Mouse (Mus musculus) skeletal muscle tissue, adult 2 months (tissue): ENCODE data around the gene Nf1.

ENCODE experiments used
- DNase-seq: peaks from one replicate; pipeline ENCODE4 v3.0.0-alpha.2; 2012; ENCODE audit warnings: low read depth, low spot score

Nf1 gene

DNA sequence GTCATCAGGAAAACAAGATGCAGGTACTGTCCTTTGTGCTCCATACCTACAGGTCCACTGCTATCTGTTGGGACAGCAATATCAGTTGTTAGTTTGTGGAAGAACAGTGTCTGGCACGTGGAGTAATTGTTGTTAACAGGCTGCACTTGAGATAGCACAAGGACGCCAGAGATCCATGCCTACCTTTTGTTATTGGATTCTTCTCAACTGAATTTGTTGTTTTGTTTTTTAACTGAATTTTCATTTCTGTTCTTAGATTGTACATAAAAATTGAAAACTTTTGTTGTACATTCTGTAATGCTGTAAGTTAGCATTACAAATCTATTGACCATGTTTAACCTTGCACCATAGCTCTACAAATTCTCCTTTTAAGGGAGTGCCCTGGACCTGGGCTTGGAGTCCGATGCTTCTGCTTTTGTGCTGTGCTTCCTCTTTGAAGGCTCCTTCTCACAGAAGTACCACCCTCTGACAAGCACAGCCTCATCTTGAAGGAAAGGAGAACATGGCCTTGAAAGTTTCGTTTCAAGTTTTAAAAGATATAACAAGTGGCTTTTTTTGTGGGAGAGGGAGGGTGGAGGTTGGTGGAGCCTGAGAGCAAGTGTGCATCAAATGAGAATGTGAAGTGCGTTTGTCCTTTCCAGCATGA is 188.4 kb downstream of the Nf1 start:
- peak; percentile 54 for DNase-seq

DNA sequence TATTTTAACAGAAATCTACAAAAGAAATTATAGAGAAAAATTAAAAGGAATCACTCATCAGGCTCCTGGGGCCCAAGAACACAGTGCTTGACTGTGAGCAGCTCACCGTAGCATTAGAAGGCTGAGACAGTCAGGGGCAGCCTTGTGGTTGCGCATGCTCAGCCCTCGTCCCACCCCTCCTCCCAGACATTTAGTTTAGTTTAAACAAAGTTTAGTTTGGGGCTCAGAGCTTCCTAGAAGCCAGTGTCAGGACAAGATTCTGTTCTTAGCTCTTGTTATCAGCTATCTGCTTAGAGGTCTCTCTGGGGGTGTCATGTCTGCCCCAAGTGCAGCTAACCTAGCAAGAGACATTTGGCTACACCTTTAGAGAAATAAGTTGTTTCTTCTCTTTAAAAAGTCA is 189.1 kb downstream of the Nf1 start:
- no peak for DNase-seq

GRCm38 (mm10) chr11:79529226-79529625 is 189.7 kb downstream of the Nf1 start:
- DNase-seq: no peak

GRCm38 (mm10) chr11:79529736-79530135 is 190.2 kb downstream of the Nf1 start:
- DNase-seq: peak; percentile 18

- DNase-seq: peak; percentile 63
Measured at GRCm38 (mm10) chr11:79530333-79530761, 190.9 kb downstream of the Nf1 start, which contains the start of the genes Evi2 and Evi2a. Gene Evi2 (minus strand): TSS chr11:79530589. Gene Evi2a (minus strand): TSS chr11:79530609.

DNA sequence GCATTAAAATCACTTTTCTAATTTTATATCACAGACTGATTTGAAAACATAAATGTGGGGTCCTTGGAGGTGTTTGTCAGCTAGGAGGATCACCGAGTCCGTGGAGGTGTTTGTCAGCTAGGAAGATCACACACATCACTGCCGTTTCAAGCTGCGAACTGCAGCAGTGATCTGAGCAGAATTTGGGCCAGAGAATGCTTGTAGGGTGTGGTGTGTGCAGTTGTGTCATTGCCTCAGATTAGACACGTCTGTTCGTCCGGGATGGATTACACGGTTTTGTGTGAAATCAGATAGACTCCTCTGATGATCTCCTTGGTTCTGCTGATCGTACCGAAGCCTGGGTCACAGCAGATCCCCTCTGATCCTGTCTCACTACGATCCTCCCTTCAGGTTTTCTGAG is 191.3 kb downstream of the Nf1 start:
- peak; percentile 30 for DNase-seq

DNA sequence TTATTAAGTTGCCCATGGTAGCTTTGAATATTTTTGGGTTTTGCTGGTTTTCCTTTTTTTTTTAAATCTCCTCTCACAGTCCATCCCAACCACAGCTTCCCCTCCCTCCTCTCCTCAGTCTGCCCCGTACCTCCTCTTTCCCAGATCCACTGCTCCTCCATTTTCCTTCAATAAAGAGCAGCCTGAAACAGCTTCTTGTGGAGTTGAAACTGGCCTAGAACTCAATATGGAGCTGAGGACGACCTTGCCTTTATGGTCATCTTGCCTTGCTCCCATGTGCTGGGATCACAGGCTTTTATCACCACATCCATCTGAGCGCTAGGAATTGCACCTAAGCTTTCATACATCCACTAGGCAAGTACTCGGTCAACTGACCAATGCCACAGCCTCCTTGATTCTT is 192.0 kb downstream of the Nf1 start:
- no peak for DNase-seq

DNA sequence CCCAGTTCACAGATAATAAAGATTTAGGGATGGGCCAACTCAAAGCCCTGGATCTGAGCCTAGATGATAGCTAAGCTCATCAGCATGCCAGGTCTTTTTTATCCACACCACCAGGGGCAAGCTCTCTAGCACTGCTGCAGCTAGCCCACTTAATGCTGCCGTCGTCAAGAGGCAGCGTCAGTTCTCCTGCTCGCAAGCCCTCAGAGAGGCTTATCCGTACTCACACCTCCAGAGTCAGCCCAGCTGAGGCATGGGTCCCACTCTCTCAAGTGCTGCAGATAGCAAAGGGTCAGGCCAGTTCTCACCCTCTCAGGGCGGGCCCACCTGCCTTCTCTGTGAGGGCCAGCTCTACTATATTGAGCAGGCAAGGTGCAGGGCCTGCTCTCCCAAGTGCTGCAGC is 193.8 kb downstream of the Nf1 start:
- DNase-seq: no peak

GRCm38 (mm10) chr11:79533950-79534690 is 194.6 kb downstream of the Nf1 start:
- DNase-seq: no peak

DNA sequence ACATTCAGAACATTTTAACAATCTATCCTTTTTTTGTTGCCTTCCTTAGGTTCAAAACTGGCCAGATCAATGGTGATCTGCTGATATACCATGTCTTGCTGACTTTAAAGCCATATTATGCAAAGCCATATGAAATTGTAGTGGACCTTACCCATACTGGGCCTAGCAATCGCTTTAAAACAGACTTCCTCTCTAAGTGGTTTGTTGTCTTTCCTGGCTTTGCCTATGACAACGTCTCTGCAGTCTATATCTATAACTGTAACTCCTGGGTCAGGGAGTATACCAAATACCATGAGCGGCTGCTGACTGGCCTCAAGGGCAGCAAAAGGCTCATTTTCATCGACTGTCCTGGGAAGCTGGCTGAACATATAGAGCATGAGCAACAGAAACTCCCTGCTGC is 196.1 kb downstream of the Nf1 start:
- DNase-seq: no peak

- no peak for DNase-seq
Measured at GRCm38 (mm10) chr11:79536293-79536692, 196.8 kb downstream of the Nf1 start.

GRCm38 (mm10) chr11:79552622-79553021 is 213.1 kb downstream of the Nf1 start:
- no peak for DNase-seq

- DNase-seq: no peak
Measured at GRCm38 (mm10) chr11:79560536-79560935, 221.0 kb downstream of the Nf1 start.

DNA sequence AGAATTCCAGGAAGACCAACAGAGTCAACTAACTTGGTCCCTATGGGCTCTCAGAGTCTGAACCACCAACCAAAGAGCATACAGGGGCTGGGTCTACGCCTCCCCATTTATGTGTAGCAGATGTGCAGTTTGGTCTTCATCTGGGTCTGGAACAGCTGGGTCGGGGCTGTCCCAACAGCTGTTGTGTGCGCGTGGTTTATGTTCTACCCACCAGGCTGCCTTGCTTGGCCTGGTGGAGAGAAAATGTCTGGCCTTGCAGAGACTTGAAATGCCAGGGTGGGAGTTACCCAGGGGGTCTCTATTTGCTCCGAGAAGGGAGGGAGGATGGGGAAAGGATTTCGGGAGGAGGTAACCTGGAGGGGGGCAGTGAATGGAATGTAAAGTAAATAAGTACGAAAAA is 224.0 kb downstream of the Nf1 start:
- no peak for DNase-seq

- DNase-seq: no peak
Measured at GRCm38 (mm10) chr11:79566947-79567346, 227.5 kb downstream of the Nf1 start.

GRCm38 (mm10) chr11:79568197-79568911 is 228.9 kb downstream of the Nf1 start:
- DNase-seq: no peak

DNA sequence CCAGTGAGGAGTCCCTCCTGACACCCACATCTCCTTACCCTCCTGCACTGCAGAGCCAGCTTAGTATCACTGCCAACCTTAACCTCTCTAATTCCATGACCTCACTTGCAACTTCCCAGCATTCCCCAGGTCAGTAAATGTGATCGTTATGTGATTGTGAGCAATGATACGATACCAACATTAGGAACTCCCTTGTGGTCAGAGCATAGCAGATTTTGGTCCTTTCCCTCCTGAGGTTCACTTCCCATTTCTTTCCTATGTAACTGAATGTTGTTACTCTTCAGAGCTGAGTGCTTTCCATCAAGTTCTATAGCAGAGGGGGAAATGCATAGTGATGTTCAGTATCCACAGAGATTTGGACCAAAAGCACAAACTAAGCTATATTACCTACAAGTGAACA is 230.8 kb downstream of the Nf1 start:
- no peak for DNase-seq

DNA sequence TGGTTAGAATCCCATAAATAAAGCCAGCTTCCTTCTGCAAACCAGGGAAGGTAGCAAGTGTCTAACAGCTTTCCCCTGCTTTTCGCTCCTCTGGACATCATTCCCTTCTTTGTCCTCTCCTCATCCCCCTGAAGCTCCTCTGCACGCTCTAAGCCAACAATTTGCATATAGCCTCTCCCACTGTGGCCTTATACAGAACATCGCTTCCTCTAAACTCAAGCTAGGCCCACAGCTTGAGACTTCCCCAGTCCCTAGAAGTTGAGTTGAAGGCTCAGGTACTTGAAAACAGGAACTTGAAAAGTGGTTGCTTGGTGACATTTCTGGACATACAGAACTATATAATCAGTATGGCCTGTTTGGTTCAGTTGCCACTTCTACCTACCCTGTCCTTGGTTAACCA is 234.3 kb downstream of the Nf1 start:
- no peak for DNase-seq

DNA sequence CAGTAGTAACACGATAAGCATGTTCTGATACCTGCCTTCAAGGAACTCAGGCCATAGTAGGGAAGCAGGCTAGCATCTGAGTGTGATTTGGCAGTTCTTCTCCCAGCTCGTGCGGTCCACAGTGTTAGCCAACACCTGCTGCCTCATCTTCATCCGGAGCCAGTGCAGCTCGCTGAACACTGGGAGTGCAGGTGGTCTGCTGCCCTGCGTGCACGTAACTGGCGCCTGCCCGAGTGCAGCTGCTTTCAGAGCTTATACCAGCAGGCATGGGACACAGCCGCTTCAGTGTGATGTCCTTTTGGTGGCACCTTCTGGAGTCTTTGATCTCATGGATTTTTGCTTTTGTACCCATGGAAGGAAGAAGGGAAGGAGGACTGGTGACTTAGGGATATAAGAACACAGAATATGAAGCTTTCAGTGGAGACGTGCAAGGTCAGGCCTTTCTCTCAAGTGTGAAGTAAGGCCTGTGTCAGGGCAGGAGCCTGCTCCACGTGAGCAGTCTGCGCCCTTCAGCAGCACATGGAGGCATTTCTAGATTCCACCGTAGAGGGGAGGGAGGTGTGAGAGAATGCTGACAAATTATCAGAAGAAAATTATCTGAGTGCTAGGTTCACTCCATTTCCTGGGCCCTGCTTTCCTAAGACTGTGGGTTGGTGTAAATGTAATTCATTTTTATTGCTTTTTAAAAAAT is 236.0 kb downstream of the Nf1 start:
- DNase-seq: no peak

GRCm38 (mm10) chr11:79577741-79578140 is 238.2 kb downstream of the Nf1 start:
- DNase-seq: peak; percentile 48

GRCm38 (mm10) chr11:79580660-79581059 is 241.2 kb downstream of the Nf1 start:
- DNase-seq: no peak

GRCm38 (mm10) chr11:79581257-79581656 is 241.8 kb downstream of the Nf1 start:
- DNase-seq: no peak
